Mouse (Mus musculus) MEL (cell line): ENCODE results near the gene Pld5. TPM values are rescaled to one million over a fixed set of nuclear protein-coding genes. Genes with fewer than 3 reads are reported as not detected.

Experiments used
- DNase-seq: peaks from one replicate; pipeline ENCODE4 v3.0.0; 2011; ENCODE audit warnings: low read depth, low spot score
- H3K27ac ChIP-seq: 2 replicates; pipeline ENCODE4 v1.5.1; 2012; ENCODE audit warnings: low read depth, mild to moderate bottlenecking, control low read depth, low read length, moderate library complexity; ENCODE audit not compliant: control insufficient read depth
- H3K27me3 ChIP-seq, 2 experiments: fragments of 150-350 bp in 1 of 2; sonication (generic) in 1 of 2; 2 replicates each; pipeline ENCODE4 v1.6.1; 2012; ENCODE audit warnings: low read length in 2 of 2, mild to moderate bottlenecking in 2 of 2, improper control_type of control experiment in 1 of 2, moderate library complexity in 1 of 2; ENCODE audit not compliant: insufficient read depth in 2 of 2, control insufficient read depth in 1 of 2
- H3K36me3 ChIP-seq, 2 experiments: 2 replicates each; pipeline ENCODE4 v1.6.1; 2012 to 2014; ENCODE audit warnings: low read length in 2 of 2, improper control_type of control experiment in 1 of 2, inconsistent platforms in 1 of 2, mild to moderate bottlenecking in 1 of 2; ENCODE audit not compliant: insufficient read depth in 2 of 2, control insufficient read depth in 1 of 2
- H3K4me1 ChIP-seq, 2 experiments: fragments of 150-350 bp in 1 of 2; sonication (generic) in 1 of 2; 2 replicates each; pipeline ENCODE4 v1.6.1; 2012; ENCODE audit warnings: low read length in 2 of 2, improper control_type of control experiment in 1 of 2, mild to moderate bottlenecking in 1 of 2; ENCODE audit not compliant: insufficient read depth in 2 of 2, control insufficient read depth in 1 of 2
- H3K4me3 ChIP-seq, 2 experiments: fragments of 150-350 bp in 1 of 2; sonication (generic) in 1 of 2; 2 replicates each; pipeline ENCODE4 v1.5.1; 2012; ENCODE audit warnings: low read depth in 2 of 2, low read length in 2 of 2, mild to moderate bottlenecking in 2 of 2, moderate library complexity in 2 of 2, control low read depth in 1 of 2, improper control_type of control experiment in 1 of 2; ENCODE audit not compliant: control insufficient read depth in 1 of 2, insufficient read depth in 1 of 2
- H3K79me2 ChIP-seq: 2 replicates; pipeline ENCODE4 v1.6.1; 2012; ENCODE audit warnings: mild to moderate bottlenecking, low read length, moderate library complexity; ENCODE audit not compliant: control insufficient read depth, poor library complexity, insufficient read depth
- H3K9ac ChIP-seq: 2 replicates; pipeline ENCODE4 v1.6.1; 2012; ENCODE audit warnings: low read depth, mild to moderate bottlenecking, control low read depth, low read length, moderate library complexity; ENCODE audit not compliant: control insufficient read depth, poor library complexity, severe bottlenecking
- H3K9me3 ChIP-seq: fragments of 150-350 bp; sonication (generic); replicated peaks from 2 replicates; pipeline ENCODE4 v1.6.1; 2012; ENCODE audit warnings: mild to moderate bottlenecking, low read length, improper control_type of control experiment, moderate library complexity; ENCODE audit not compliant: insufficient read depth
- CHD1 ChIP-seq: IDR thresholded peaks from 2 replicates; pipeline ENCODE4 v1.6.1; 2012; ENCODE audit warnings: low read depth, mild to moderate bottlenecking, inconsistent platforms, low read length, improper control_type of control experiment
- CHD2 ChIP-seq: IDR thresholded peaks from 2 replicates; pipeline ENCODE4 v1.6.1; 2011; ENCODE audit warnings: low read length, improper control_type of control experiment
- E2F4 ChIP-seq: IDR thresholded peaks from 2 replicates; pipeline ENCODE4 v1.6.1; 2011; ENCODE audit warnings: low read depth, low read length, improper control_type of control experiment, borderline replicate concordance
- ELF1 ChIP-seq: IDR thresholded peaks from 2 replicates; pipeline ENCODE4 v1.6.1; 2014; ENCODE audit warnings: low read depth, mild to moderate bottlenecking, inconsistent platforms, low read length, improper control_type of control experiment, moderate library complexity
- ETS1 ChIP-seq: IDR thresholded peaks from 2 replicates; pipeline ENCODE4 v1.6.1; 2012; ENCODE audit warnings: low read depth, mild to moderate bottlenecking, inconsistent platforms, low read length, improper control_type of control experiment, moderate library complexity
- GATA1 ChIP-seq: IDR thresholded peaks from 2 replicates; pipeline ENCODE4 v1.6.1; 2011; ENCODE audit warnings: low read depth, low read length, improper control_type of control experiment
- HCFC1 ChIP-seq: IDR thresholded peaks from 2 replicates; pipeline ENCODE4 v1.6.1; 2012; ENCODE audit warnings: low read depth, mild to moderate bottlenecking, inconsistent platforms, low read length, improper control_type of control experiment, moderate library complexity
- JUND ChIP-seq: IDR thresholded peaks from 2 replicates; pipeline ENCODE4 v1.6.1; 2011; ENCODE audit warnings: low read depth, mild to moderate bottlenecking, improper control_type of control experiment, low read length
- KAT2A ChIP-seq: conservative IDR thresholded peaks from 2 replicates; pipeline ENCODE4 v1.6.1; 2012; ENCODE audit warnings: low read depth, low read length, improper control_type of control experiment, inconsistent platforms
- MAX ChIP-seq: IDR thresholded peaks from 2 replicates; pipeline ENCODE4 v1.6.1; 2011; ENCODE audit warnings: low read length, improper control_type of control experiment
- MXI1 ChIP-seq: IDR thresholded peaks from 2 replicates; pipeline ENCODE4 v1.6.1; 2011; ENCODE audit warnings: mild to moderate bottlenecking, low read depth, low read length, improper control_type of control experiment
- MYB ChIP-seq: IDR thresholded peaks from 2 replicates; pipeline ENCODE4 v1.6.1; 2011; ENCODE audit warnings: mild to moderate bottlenecking, low read depth, low read length, improper control_type of control experiment
- NRF1 ChIP-seq: IDR thresholded peaks from 2 replicates; pipeline ENCODE4 v1.6.1; 2014; ENCODE audit warnings: low read depth, mild to moderate bottlenecking, inconsistent platforms, low read length, improper control_type of control experiment, moderate library complexity; ENCODE audit not compliant: poor library complexity, insufficient read depth, severe bottlenecking
- POLR2AphosphoS2 ChIP-seq: IDR thresholded peaks from 2 replicates; pipeline ENCODE4 v1.6.1; 2011; ENCODE audit warnings: low read length, improper control_type of control experiment
- SIN3A ChIP-seq: IDR thresholded peaks from 2 replicates; pipeline ENCODE4 v1.6.1; 2012; ENCODE audit warnings: low read length, improper control_type of control experiment, inconsistent platforms
- SMC3 ChIP-seq: IDR thresholded peaks from 2 replicates; pipeline ENCODE4 v1.6.1; 2011; ENCODE audit warnings: low read depth, low read length, improper control_type of control experiment
- TAL1 ChIP-seq: IDR thresholded peaks from 2 replicates; pipeline ENCODE4 v1.6.1; 2012; ENCODE audit warnings: mild to moderate bottlenecking, inconsistent platforms, low read length, moderate library complexity, mixed read lengths
- TCF12 ChIP-seq: IDR thresholded peaks from 2 replicates; pipeline ENCODE4 v1.6.1; 2014; ENCODE audit warnings: low read depth, mild to moderate bottlenecking, inconsistent platforms, low read length, improper control_type of control experiment, moderate library complexity
- USF1 ChIP-seq: IDR thresholded peaks from 2 replicates; pipeline ENCODE4 v1.6.1; 2014; ENCODE audit warnings: low read depth, mild to moderate bottlenecking, inconsistent platforms, low read length, improper control_type of control experiment, moderate library complexity
- ZKSCAN1 ChIP-seq: IDR thresholded peaks from 2 replicates; pipeline ENCODE4 v1.6.1; 2012; ENCODE audit warnings: low read depth, mild to moderate bottlenecking, inconsistent platforms, low read length, improper control_type of control experiment, moderate library complexity
- ZMIZ1 ChIP-seq: IDR thresholded peaks from 2 replicates; pipeline ENCODE4 v1.6.1; 2012; ENCODE audit warnings: low read depth, mild to moderate bottlenecking, inconsistent platforms, low read length, improper control_type of control experiment, moderate library complexity
- ZNF384 ChIP-seq: IDR thresholded peaks from 2 replicates; pipeline ENCODE4 v1.6.1; 2012; ENCODE audit warnings: low read depth, mild to moderate bottlenecking, inconsistent platforms, low read length, improper control_type of control experiment
- polyA plus RNA-seq, 2 experiments: library from polyadenylated mRNA; stranded (reverse) in 1 of 2; unstranded in 1 of 2; fragments of >175 nt in 1 of 2; fragments of >200 nt in 1 of 2; gene quantifications; 2 replicates each; pipeline versions ENCODE4 v1.2.1 to v1.2.4; 2012; ENCODE audit warnings: low replicate concordance in 2 of 2, low read depth in 1 of 2; ENCODE audit not compliant: insufficient read length in 2 of 2, insufficient read depth in 1 of 2, missing spikeins in 1 of 2
- total RNA-seq: library from RNA; depleted of rRNA; stranded (reverse); fragments of 300-350 nt; gene quantifications from 2 replicates; pipeline ENCODE4 v1.2.3, GENCODE M21; 2012

The Pld5 gene
- total and polyA plus RNA-seq, 3 experiments = 0.01 TPM; not detected in 2

GRCm38 (mm10) chr1:176013497-176014268, 261.4 kb downstream of the Pld5 start:
- H3K79me2 ChIP-seq = no peaks in the 10 kb centered on the region
- no peaks in the 10 kb centered on the region for H3K4me1 ChIP-seq
- no peak overlapping the region for H3K9ac ChIP-seq
- H3K27me3 ChIP-seq = no peaks in the 10 kb centered on the region; a peak in 1 of 4 replicates
- H3K36me3 ChIP-seq = no peaks in the 10 kb centered on the region
- no peak overlapping the region for H3K4me3 ChIP-seq
- DNase-seq = no peak
- no peaks in the 10 kb centered on the region for H3K9me3 ChIP-seq
- TF ChIP-seq E2F4 (no peak), SIN3A (no peak)
- no peak overlapping the region for H3K27ac ChIP-seq

GRCm38 (mm10) chr1:176011535-176011934, 263.6 kb downstream of the Pld5 start:
- H3K4me3 ChIP-seq = no peak overlapping the region
- no peaks in the 10 kb centered on the region for H3K79me2 ChIP-seq
- H3K9me3 ChIP-seq = no peaks in the 10 kb centered on the region
- TF ChIP-seq MXI1 (no peak), ZKSCAN1 (no peak), CHD2 (no peak), MYB (no peak), NRF1 (no peak)
- H3K27ac ChIP-seq = no peak overlapping the region
- H3K36me3 ChIP-seq = no peaks in the 10 kb centered on the region
- H3K27me3 ChIP-seq = no peaks in the 10 kb centered on the region; a peak in 1 of 4 replicates
- H3K4me1 ChIP-seq = no peaks in the 10 kb centered on the region
- no peak for DNase-seq
- no peak overlapping the region for H3K9ac ChIP-seq

- H3K27me3 ChIP-seq = no peaks in the 10 kb centered on the region; a peak in 1 of 4 replicates
- no peaks in the 10 kb centered on the region for H3K9me3 ChIP-seq
- H3K36me3 ChIP-seq = no peaks in the 10 kb centered on the region
- no peak for DNase-seq
- H3K79me2 ChIP-seq = no peaks in the 10 kb centered on the region
- H3K27ac ChIP-seq = no peak overlapping the region
- TF ChIP-seq TCF12 = no peak
- TF ChIP-seq ZKSCAN1 = no peak
- TF ChIP-seq SMC3 = no peak
- no peak for TF ChIP-seq ELF1
- TF ChIP-seq MAX = no peak
- no peak for TF ChIP-seq POLR2AphosphoS2
- TF ChIP-seq TAL1 = no peak
- TF ChIP-seq HCFC1 = no peak
- TF ChIP-seq MXI1 = no peak
- no peak for TF ChIP-seq CHD1
- TF ChIP-seq MYB = no peak
- no peak for TF ChIP-seq ETS1
- TF ChIP-seq JUND = no peak
- TF ChIP-seq NRF1 = no peak
- TF ChIP-seq ZNF384 = no peak
- TF ChIP-seq GATA1 = no peak
- no peak for TF ChIP-seq KAT2A
- no peak for TF ChIP-seq CHD2
- TF ChIP-seq ZMIZ1 = no peak
- TF ChIP-seq USF1 = no peak
- H3K4me3 ChIP-seq = no peak overlapping the region
- no peaks in the 10 kb centered on the region for H3K4me1 ChIP-seq
- no peak overlapping the region for H3K9ac ChIP-seq
Measured at GRCm38 (mm10) chr1:176011072-176011471, 264.0 kb downstream of the Pld5 start.
